Mouse (Mus musculus) midbrain, embryonic 15.5 days (tissue): ENCODE measurements at regions not wholly inside any gene's neighbourhood (a gene's known extent, or its start where the extent isn't known, plus 50 kb on each side); places are given as distances from the start of the nearest gene placed in this dataset.

ENCODE experiments used
- ATAC-seq: fragments of 200-750 bp; cut with Nextera tagmentation; replicated peaks from 2 replicates; pipeline ENCODE4 v1.8.0; 2017; ENCODE audit warnings: moderate TSS enrichment
- H3K27ac ChIP-seq: fragments of 300-500 bp; sonication (generic); 2 replicates; pipeline ENCODE4 v1.5.1; 2015; ENCODE audit warnings: mild to moderate bottlenecking, inconsistent platforms
- H3K27me3 ChIP-seq: fragments of 300-500 bp; sonication (generic); replicated peaks from 2 replicates; pipeline ENCODE4 v1.6.1; 2015; ENCODE audit warnings: inconsistent platforms
- H3K36me3 ChIP-seq: fragments of 300-500 bp; sonication (generic); replicated peaks from 2 replicates; pipeline ENCODE4 v1.6.1; 2015; ENCODE audit warnings: inconsistent platforms
- H3K4me1 ChIP-seq: fragments of 300-500 bp; sonication (generic); 2 replicates; pipeline ENCODE4 v1.6.1; 2015; ENCODE audit warnings: inconsistent platforms
- H3K4me2 ChIP-seq: fragments of 300-500 bp; sonication (generic); 2 replicates; pipeline ENCODE4 v1.6.1; 2015; ENCODE audit warnings: inconsistent platforms, mild to moderate bottlenecking, moderate library complexity
- H3K4me3 ChIP-seq: fragments of 300-500 bp; sonication (generic); 2 replicates; pipeline ENCODE4 v1.5.1; 2015; ENCODE audit warnings: mild to moderate bottlenecking, inconsistent platforms
- H3K9ac ChIP-seq: fragments of 300-500 bp; sonication (generic); 2 replicates; pipeline ENCODE4 v1.6.1; 2015; ENCODE audit warnings: mild to moderate bottlenecking, inconsistent platforms
- H3K9me3 ChIP-seq: fragments of 300-500 bp; sonication (generic); 2 replicates; pipeline ENCODE4 v1.6.1; 2016; ENCODE audit warnings: inconsistent platforms
- WGBS: fragments of 180-500 bp; shearing (Covaris S2); methylation state at CpG from one replicate; pipeline ENCODE4 v1.1.7; 2015; ENCODE audit warnings: mixed read lengths; 5-methylcytosine and 5-hydroxymethylcytosine counted together

- Histone ChIP-seq H3K9me3 (no peaks in the 10 kb centered on the region), H3K27ac (no peak overlapping the region), H3K36me3 (no peaks in the 10 kb centered on the region), H3K4me3 (no peak overlapping the region), H3K9ac (no peak overlapping the region), H3K4me1 (no peaks in the 10 kb centered on the region), H3K4me2 (no peak overlapping the region), H3K27me3 (no peaks in the 10 kb centered on the region)
- no peak for ATAC-seq
- WGBS, result 70% methylated on average over 2 of the region's 2 CpGs
Measured at GRCm38 (mm10) chr14:17347286-17347685, 312.8 kb upstream of the Thrb start.

- no peak overlapping the region for H3K4me2 ChIP-seq
- no peaks in the 10 kb centered on the region for H3K27me3 ChIP-seq
- no peaks in the 10 kb centered on the region for H3K4me1 ChIP-seq
- H3K27ac ChIP-seq, result no peak overlapping the region
- no peak overlapping the region for H3K4me3 ChIP-seq
- no peak for ATAC-seq
- WGBS, result 78% methylated on average over 4 of the region's 4 CpGs
- no peak overlapping the region for H3K9ac ChIP-seq
- H3K9me3 ChIP-seq, result no peaks in the 10 kb centered on the region
- no peaks in the 10 kb centered on the region for H3K36me3 ChIP-seq
Measured at GRCm38 (mm10) chr14:17352324-17353037, 307.6 kb upstream of the Thrb start.

- H3K27me3 ChIP-seq, result no peaks in the 10 kb centered on the region
- H3K4me2 ChIP-seq, result no peak overlapping the region
- no peak overlapping the region for H3K4me3 ChIP-seq
- no peak overlapping the region for H3K27ac ChIP-seq
- no peaks in the 10 kb centered on the region for H3K36me3 ChIP-seq
- ATAC-seq, result no peak
- no peaks in the 10 kb centered on the region for H3K9me3 ChIP-seq
- H3K4me1 ChIP-seq, result no peaks in the 10 kb centered on the region
- no peak overlapping the region for H3K9ac ChIP-seq
Measured at GRCm38 (mm10) chr14:17361910-17362309, 298.2 kb upstream of the Thrb start.

- Histone ChIP-seq H3K36me3 (no peaks in the 10 kb centered on the region), H3K4me1 (no peaks in the 10 kb centered on the region), H3K27ac (no peak overlapping the region), H3K4me2 (no peak overlapping the region), H3K27me3 (no peaks in the 10 kb centered on the region), H3K4me3 (no peak overlapping the region), H3K9ac (no peak overlapping the region), H3K9me3 (no peaks in the 10 kb centered on the region)
- ATAC-seq, result peak; percentile 88
- WGBS, result 44% methylated on average over 7 of the region's 7 CpGs
Measured at GRCm38 (mm10) chr14:17402751-17403479, 257.1 kb upstream of the Thrb start.

- 70% methylated on average over 2 of the region's 2 CpGs for WGBS
- H3K9me3 ChIP-seq, result no peaks in the 10 kb centered on the region
- no peaks in the 10 kb centered on the region for H3K27me3 ChIP-seq
- ATAC-seq, result peak; percentile 80
- no peak overlapping the region for H3K4me2 ChIP-seq
- no peak overlapping the region for H3K9ac ChIP-seq
- no peak overlapping the region for H3K4me3 ChIP-seq
- H3K27ac ChIP-seq, result no peak overlapping the region
- H3K36me3 ChIP-seq, result no peaks in the 10 kb centered on the region
- H3K4me1 ChIP-seq, result no peaks in the 10 kb centered on the region
Measured at GRCm38 (mm10) chr14:17405551-17406336, 254.3 kb upstream of the Thrb start.

- Histone ChIP-seq H3K4me1 (no peaks in the 10 kb centered on the region), H3K27ac (no peak overlapping the region), H3K9me3 (no peaks in the 10 kb centered on the region), H3K27me3 (no peaks in the 10 kb centered on the region), H3K9ac (no peak overlapping the region), H3K36me3 (no peaks in the 10 kb centered on the region), H3K4me2 (no peak overlapping the region), H3K4me3 (no peak overlapping the region)
- no peak for ATAC-seq
Measured at GRCm38 (mm10) chr14:17406879-17407278, 253.2 kb upstream of the Thrb start.

GRCm38 (mm10) chr14:17408343-17408742 is 251.7 kb upstream of the Thrb start:
- WGBS, result 90% methylated on average over 5 of the region's 5 CpGs
- Histone ChIP-seq H3K9ac (no peak overlapping the region), H3K36me3 (no peaks in the 10 kb centered on the region), H3K27ac (no peak overlapping the region), H3K27me3 (no peaks in the 10 kb centered on the region), H3K4me3 (no peak overlapping the region), H3K4me1 (no peaks in the 10 kb centered on the region), H3K9me3 (no peaks in the 10 kb centered on the region), H3K4me2 (no peak overlapping the region)
- no peak for ATAC-seq

GRCm38 (mm10) chr14:17408813-17409212 is 251.2 kb upstream of the Thrb start:
- H3K27me3 ChIP-seq, result no peaks in the 10 kb centered on the region
- no peak overlapping the region for H3K4me2 ChIP-seq
- H3K4me3 ChIP-seq, result no peak overlapping the region
- no peak overlapping the region for H3K9ac ChIP-seq
- no peaks in the 10 kb centered on the region for H3K36me3 ChIP-seq
- H3K27ac ChIP-seq, result no peak overlapping the region
- H3K4me1 ChIP-seq, result no peaks in the 10 kb centered on the region
- no peaks in the 10 kb centered on the region for H3K9me3 ChIP-seq
- WGBS, result 71% methylated on average over 1 of the region's 1 CpGs
- no peak for ATAC-seq

- H3K4me2 ChIP-seq, result no peak overlapping the region
- no peak for ATAC-seq
- no peaks in the 10 kb centered on the region for H3K27me3 ChIP-seq
- no peak overlapping the region for H3K4me3 ChIP-seq
- no peaks in the 10 kb centered on the region for H3K9me3 ChIP-seq
- H3K27ac ChIP-seq, result no peak overlapping the region
- H3K4me1 ChIP-seq, result no peaks in the 10 kb centered on the region
- WGBS, result 95% methylated on average over 6 of the region's 6 CpGs
- no peak overlapping the region for H3K9ac ChIP-seq
- no peaks in the 10 kb centered on the region for H3K36me3 ChIP-seq
Measured at GRCm38 (mm10) chr14:17409497-17409896, 250.6 kb upstream of the Thrb start.

- H3K36me3 ChIP-seq, result no peaks in the 10 kb centered on the region
- H3K4me2 ChIP-seq, result no peak overlapping the region
- WGBS, result 40% methylated on average over 3 of the region's 3 CpGs
- ATAC-seq, result no peak
- no peak overlapping the region for H3K27ac ChIP-seq
- H3K9me3 ChIP-seq, result no peaks in the 10 kb centered on the region
- no peaks in the 10 kb centered on the region for H3K4me1 ChIP-seq
- H3K4me3 ChIP-seq, result no peak overlapping the region
- no peaks in the 10 kb centered on the region for H3K27me3 ChIP-seq
- H3K9ac ChIP-seq, result no peak overlapping the region
Measured at GRCm38 (mm10) chr14:17410752-17411151, 249.3 kb upstream of the Thrb start.

- Histone ChIP-seq H3K27me3 (no peaks in the 10 kb centered on the region), H3K36me3 (no peaks in the 10 kb centered on the region), H3K4me2 (no peak overlapping the region), H3K9me3 (no peaks in the 10 kb centered on the region), H3K9ac (no peak overlapping the region), H3K4me1 (no peaks in the 10 kb centered on the region), H3K27ac (no peak overlapping the region), H3K4me3 (no peak overlapping the region)
- WGBS, result 51% methylated on average over 1 of the region's 1 CpGs
- no peak for ATAC-seq
Measured at GRCm38 (mm10) chr14:17411299-17411698, 248.8 kb upstream of the Thrb start.

- no peak for ATAC-seq
- Histone ChIP-seq H3K36me3 (no peaks in the 10 kb centered on the region), H3K4me2 (no peak overlapping the region), H3K27ac (no peak overlapping the region), H3K4me1 (no peaks in the 10 kb centered on the region), H3K9me3 (no peaks in the 10 kb centered on the region), H3K4me3 (no peak overlapping the region), H3K9ac (no peak overlapping the region), H3K27me3 (no peaks in the 10 kb centered on the region)
- 88% methylated on average over 6 of the region's 6 CpGs for WGBS
Measured at GRCm38 (mm10) chr14:17414246-17414888, 245.7 kb upstream of the Thrb start.
